Mouse (Mus musculus) thymus, postnatal 4 days (tissue): Measurements from ENCODE around the gene Zdhhc18.

Source experiments
- DNase-seq: peaks from one replicate; pipeline ENCODE4 v3.0.0; 2021

Zdhhc18 gene

DNA sequence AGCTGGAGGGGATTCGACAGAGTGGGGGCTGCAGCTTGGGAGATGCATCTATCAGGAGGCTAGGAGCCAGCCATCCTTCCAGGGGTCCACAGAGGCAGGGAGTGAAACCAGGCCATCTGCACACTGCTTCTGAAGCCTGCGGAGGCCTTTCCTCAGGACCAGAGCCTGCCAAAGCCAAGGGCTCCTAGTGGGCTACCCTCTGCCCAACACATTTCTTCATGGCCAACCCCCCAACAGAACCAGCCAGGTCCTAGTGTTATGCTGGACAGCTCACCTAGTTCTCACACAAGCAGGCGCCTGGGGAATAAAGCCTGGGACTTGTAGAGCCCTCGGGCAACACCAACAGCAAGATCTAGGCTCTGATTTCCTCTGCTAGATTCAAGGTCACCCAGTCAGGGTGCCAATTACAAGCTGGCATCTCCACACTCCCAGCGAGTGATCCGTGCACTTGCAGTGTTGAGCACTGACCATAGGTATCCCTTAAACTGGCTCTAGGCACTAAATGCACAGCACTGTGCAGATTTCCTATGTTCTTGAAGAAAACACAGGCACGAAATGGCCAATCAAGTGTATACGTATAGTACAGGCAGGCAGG is 19.5 kb downstream of the Zdhhc18 start:
- no peak for DNase-seq

DNA sequence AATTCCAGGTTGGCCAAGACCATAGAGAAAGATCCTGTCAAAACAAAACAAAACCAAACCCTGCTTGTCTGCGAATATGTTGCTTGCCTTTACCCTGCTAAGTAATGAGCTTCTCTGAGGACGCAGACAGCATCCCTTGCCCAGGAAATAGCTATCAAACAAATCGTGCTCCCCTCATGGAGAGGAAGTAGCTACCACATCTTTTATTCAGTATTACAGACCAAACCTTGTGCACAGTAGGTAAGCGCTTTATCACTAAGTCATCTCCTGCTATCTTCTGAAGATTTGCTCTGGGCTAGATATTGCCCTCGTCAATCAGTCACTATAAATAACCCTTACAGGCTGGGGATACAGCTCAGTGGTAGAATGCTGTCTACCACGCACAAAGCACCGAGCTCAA is 20.8 kb downstream of the Zdhhc18 start:
- DNase-seq, result no peak

DNA sequence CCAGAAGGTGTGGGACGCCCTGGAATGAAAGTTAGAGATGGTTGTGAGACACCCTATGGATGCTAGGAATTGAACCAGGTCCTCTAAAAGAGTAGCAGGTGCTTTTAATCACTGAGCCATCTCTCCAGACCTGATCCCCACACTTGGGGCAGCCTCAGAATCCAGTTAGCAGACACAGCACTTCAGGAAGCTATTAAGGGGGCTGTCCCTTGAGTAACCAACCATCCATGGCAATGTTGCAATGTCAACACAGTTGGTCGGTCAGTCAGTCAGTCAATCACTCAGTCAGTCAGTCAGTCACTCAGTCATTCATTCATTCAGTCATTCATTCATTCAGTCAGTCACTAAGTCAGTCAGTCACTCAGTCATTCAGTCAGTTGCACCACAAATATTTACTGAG is 21.4 kb downstream of the Zdhhc18 start:
- no peak for DNase-seq

DNA sequence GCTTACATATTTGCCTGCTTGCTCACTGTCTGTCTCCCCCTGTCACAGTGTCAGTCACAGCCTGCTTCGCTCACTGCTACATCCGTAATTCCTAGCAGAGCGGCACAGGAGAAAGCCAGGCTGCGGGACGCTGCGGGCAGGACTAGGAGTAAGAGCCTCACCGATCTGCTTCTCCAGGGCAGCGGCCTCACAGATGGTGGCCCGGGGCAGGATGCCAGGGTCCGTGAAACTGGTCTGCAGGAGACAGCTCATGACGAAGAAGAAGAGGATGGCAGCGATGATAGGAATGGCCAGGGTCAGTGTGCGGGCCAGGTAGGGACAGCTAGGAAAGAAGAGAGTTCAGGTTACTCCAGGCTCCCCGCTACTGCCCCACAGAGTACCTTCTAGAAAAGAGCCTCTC is 22.9 kb downstream of the Zdhhc18 start:
- DNase-seq, result no peak

DNA sequence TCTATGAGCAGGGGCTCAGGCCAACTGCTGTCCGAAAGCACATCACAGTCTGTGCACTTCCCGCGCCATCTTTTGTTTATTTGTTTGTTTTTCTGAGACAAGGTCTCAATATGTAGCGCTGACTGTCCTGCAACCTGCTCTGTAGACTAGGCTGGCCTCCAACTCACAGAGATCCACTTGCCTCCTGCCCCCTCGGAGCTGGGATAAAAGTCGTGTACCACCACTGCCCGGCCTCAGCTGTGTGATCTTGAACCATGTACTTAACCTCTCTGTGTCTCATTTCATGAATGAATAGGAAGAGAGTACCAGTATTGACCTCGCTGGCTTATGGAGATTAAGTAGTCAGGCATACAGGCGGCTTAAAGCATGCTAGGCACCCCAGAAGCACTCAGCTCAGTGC is 23.3 kb downstream of the Zdhhc18 start:
- DNase-seq, result no peak

DNA sequence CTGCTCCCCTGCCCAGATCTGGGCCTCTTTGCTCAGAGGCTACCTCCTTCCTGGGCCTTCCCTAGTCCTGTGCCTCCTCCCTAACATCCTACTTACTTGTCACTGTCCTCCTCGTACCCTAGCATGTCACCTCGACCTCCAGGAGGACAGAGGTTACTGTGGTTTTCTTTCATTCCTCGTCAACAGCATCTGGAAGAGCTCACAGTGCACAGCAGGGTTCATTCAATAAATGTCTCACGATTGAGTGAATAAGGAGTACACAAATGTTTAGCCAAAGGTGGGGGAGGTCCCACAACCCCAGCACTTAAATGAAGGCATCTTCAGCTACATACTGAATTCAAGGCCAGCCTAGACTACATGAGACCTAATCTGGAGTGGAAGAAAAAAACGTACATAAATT is 23.7 kb downstream of the Zdhhc18 start:
- no peak for DNase-seq

DNA sequence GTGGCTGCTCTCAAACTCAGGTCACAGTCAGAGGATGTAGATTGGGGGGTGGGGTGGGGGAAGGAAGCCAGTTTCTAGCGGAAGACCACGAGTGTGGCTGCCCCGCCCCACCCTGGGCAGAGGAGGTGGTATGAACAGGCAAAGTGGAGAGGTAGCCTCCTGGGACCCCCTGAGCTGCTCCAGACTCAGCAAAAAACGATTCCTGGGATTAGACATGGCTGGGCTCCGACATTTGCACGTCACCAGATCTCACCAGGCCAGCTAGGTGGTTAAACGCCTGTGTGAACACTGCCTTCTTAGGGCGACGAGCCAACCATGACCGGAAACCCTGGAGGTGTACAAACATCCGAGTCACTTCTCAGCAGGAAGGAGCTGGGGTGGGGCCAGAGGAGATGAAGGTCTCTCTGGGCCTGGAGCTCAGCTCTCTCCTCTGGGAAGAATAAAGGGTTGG is 24.3 kb downstream of the Zdhhc18 start:
- DNase-seq, result peak; percentile 83

DNA sequence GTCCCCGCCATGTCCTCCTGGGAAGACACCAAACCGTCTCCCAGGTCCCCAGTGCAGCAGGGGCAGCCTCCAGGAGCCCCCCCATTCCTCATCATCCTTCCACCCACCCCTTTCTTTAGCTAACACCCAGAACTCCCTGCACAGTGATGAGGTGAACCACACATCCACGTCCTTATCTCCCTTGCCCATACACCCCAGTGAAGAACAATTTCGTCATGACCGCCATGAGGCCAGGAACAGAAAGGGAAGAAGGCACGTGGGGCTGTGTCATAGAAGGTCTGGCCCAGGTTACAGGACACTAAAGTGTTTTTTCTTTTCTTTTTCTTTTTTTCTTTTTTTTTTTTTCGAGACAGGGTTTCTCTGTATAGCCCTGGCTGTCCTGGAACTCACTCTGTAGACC is 25.1 kb downstream of the Zdhhc18 start:
- DNase-seq, result no peak

DNA sequence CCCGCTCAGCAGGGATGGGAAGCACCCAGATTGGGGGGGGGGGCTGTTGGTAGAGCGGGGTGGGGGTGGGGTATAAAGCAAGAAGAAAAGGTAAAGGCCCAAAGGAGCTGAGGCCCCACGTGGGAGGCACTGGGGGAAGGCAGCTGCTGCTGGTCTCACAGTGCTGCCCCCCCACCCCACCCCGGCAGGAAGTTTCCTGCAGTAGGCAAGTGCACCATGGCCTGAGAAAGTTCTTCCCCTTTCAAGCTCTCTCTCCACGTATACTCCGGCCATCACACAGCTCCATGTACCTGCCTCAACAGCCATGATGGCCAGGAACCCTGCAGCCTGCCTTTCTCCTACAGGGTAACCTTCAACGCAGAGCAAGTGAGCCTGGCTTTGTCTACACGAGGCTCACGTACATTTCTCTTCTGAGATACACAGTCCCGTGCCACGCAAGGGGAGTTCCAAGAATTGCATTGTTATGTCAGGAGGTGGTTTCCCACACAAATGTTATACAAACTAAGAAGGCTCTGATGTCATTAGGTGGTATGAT is 27.7 kb downstream of the Zdhhc18 start:
- DNase-seq, result peak; percentile 64

DNA sequence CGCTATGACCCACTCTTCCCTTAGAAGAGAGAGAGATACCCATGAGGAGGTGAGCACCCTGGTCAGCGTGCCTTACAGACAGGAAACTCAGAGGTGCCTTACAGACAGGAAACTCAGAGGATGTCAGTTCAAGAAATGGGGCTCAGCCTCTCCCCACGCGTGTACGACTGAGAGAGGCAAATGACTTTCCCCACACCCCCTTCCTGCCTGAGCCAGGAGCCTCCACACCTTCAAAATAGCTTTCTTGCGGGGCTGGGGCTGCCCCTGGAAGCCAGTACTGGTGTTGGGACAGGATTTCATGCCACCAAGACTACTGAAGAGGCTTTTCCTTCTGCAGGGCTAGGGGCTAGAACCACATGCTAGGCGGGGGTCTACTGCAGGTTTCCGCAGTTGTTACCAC is 29.3 kb downstream of the Zdhhc18 start:
- peak; percentile 49 for DNase-seq

DNA sequence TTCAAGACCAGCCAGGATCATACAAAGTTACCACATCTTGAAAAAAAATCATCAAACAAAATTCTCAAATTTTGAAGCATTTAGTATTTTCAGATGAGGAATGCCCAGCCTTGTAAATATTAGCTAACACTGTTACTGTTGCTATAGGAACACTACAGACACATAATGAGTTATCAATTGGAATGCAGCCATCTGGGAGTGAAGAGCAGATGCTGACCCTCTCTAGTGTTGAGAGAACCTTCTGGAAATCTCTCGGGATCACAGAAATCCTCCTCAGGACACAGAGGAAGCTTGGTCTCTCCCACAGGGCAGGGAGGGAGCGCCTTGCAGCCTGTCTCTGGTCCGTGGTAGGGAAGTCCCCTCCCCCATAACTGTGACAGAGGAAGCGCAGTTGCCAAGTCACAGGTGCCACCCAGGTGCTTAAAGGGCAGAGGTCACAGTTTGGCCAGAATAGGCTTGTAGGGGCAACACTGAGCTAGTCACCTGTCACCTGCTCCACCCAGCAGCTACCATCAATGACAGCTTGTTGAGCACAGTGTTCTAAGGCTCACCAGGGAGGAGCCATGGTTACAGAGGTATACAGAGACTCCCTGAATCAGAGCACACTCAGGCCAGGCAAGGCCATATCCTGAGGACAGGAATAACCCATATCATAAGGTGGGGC is 30.3 kb downstream of the Zdhhc18 start:
- DNase-seq, result no peak

DNA sequence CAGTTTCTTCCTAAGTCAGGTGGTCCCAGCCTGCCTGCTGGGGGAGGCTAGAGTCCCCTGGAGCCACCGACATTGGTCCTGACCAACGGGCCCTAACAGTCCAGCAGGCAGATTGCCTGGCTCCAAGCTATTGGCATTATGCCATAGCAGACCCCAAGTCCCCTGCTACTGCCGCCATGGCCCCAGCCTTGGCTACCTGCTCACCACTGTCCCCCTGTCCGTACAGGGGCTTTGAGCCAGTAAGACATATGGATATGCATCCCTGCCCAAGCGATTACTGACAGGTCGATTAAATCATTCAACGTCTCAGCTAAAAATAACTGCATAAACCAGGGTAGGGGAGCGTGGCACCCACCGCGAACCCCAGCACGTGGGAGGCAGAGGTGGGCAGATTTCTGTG is 32.0 kb downstream of the Zdhhc18 start:
- DNase-seq, result no peak

DNA sequence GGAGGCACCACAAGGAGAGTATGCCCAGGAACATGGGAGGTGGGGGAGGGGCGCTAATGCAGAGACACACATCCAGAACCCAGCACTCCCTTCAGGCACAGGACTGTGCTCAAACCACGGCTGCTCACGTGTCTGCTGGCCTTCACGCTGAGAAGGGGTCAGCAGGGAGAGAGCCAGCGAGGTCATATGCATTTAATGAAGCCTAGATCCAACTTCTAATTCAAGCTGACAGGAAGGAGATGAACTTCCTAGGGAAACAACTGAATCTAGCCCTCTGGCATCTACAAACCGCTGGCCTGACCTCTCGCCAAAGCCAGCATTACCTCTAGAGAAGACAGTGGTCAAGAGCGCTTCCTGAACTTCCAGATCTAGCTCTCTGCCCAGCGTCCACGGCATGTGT is 34.5 kb downstream of the Zdhhc18 start:
- no peak for DNase-seq

DNA sequence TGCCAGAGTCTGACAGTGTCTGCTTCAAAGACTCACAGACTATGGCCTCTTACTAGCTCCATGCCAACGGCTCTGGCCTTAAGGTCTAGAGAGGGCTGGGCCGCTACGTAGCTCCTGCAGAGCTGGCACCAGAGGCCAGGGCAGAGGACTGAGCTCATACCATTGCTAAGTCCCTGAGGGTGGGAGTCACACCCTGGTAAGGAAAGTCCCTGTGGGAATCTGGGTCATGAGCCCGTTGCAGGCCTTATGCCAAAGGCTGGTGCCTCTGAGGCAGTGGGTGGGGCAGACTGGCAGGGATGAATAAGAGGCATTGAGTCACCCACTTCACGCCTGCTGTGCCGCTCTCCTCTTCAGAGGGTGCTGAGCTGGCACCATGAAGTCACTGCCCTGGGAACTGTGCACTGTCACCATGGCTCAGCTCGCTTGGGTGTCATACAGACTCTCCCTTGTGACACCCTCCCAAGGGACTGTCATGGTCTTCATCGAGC is 35.6 kb downstream of the Zdhhc18 start:
- no peak for DNase-seq

DNA sequence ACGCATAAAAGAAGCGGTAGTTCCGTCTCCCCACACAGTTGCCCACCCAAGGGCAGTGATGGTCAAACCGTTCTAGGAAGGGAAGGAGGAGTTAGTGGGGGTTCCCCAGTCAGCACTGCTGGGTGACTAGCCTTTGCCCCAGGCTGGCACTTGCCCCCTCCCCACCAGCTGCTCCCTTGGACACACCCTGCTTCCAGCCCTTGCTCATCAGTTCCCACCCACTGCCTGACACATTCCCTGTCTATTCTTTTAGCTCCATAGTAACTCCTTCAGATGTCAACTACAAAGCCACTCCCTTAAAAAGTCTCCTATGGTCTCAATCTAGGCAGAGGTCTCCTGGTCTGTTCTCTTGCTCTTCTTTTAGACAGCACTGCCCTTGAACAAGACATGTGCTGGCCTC is 36.1 kb downstream of the Zdhhc18 start:
- no peak for DNase-seq

DNA sequence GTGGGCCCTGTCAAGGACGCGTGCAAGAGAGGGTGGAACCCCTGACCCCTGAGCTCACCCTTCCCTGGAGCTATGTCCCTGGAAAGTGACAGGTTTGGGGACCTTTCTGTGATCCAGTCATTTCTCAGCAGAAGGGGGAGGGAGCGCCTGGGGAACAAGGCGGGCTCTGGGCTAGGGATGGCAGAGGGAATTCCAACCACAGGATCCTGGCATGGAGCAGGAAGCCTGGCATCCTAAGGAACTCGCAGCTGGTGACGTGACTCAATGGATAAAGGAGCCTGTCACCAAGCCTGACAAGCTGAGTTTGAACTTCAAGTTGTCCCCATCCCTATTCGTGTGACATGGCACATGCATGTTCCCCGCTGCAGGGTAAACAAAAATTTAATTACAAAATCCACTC is 36.9 kb downstream of the Zdhhc18 start:
- no peak for DNase-seq

DNA sequence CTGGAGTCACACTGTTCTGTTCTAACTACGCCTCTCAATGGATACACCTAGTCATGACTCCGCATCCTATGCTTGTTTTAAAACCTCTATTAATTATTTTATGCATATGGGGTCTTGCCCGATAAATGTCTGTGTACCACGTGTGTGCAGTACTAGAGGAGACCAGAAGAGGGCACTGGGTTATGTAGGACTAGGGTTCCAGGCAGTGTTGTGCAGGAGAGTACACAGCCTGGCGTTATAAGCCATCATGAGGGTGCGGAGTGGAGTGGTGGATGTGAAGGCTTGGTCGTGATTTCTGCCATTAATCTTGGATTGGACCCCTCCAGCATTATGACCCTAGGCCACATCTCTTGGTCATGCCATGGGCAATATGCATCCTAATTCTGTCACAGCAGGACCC is 37.5 kb downstream of the Zdhhc18 start:
- DNase-seq, result no peak

DNA sequence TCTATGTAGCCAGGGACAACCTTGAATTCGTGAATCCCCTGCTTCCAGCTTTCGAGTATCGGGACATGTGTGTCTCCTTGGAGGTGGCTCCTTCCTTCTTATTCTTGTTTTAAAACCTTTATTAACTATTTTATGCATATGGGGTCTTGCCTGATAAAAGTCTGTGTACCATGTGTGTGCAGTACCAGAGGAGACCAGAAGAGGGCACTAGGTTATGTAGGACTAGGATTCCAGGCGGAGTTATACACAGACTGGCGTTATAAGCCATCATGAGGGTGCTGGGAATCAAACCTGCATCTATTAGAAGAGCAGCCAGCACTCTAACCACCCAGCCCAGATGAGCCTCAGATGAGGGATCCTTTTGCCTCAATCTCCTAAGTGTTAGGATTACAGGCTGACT is 38.1 kb downstream of the Zdhhc18 start:
- peak; percentile 47 for DNase-seq

DNA sequence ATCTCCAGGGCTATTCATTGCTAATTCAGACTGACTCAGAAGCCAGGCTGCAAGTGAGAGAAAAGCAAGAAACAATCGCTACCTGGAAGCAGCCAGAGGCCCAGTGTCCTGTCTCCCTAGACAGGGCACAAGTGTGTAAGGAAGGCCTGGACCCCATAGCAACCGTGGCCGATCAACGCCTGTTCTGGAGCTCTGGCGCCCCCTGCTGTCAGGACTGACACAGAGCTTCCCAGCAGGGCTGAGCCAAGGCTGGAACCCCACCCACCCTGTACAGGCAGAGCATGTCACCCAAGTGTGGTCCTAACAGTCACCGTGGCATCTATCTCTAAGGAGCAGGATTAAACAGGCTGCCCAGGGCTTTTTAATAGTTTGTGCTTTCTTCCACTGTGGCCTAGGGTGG is 40.2 kb downstream of the Zdhhc18 start:
- peak; percentile 95 for DNase-seq

DNA sequence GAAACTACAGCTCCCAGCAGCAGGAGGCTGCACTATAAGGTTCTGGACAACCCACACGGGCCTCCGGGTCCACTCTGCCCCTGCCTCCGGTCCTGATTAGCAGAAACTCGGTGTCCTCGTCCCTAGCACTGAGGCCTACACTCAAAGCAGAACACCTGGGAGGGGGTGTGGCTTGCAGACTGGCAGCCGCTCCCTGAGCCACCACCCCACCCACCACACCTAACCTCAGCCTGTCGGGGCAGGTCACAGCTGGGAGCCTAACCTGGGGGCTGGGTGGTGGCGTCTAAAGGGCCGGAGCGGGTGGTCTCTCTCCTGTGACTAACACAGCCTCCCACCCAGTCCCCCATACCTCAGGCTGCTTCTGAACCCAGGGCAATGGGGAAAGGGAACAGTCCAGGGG is 42.7 kb downstream of the Zdhhc18 start:
- no peak for DNase-seq

DNA sequence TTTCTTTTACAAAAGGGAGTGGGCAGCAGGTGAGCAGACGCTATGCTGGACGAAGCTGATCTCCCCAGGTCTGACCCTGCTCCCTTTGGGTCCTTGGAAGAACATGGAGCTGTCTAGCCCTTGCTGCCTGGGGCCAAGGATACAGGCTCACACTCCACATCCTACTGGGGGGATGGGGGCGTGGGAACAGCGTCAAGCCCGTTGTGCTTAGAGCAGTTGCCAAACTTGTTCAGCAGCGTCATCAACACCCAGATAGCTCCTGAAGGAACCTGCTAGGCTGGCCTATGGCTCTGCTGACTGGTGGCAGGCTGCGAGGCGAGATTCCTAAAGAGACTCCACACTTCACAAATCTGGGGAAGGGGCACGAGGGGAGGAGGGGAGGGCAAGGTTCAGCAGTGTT is 44.6 kb downstream of the Zdhhc18 start:
- peak; percentile 6 for DNase-seq

DNA sequence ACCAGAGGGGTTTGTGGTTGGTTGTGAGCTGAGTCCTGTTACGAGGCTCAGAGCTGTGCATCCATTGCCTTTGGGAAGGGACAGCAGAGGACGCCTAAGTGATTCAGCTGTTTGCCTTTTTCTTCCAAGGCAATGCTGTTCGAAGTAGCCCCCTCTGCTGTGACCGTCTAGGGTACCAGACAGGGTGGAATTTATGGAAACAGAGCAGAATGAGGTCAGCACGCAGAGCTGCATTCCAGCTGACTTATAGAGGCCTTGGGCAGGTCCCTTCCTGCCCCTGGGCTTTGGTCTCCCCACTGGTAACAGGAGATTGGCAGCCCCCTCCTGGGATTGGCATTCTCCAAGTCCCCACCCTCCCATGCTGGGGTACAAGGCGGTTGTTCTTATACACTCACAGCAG is 45.1 kb downstream of the Zdhhc18 start:
- DNase-seq, result no peak

DNA sequence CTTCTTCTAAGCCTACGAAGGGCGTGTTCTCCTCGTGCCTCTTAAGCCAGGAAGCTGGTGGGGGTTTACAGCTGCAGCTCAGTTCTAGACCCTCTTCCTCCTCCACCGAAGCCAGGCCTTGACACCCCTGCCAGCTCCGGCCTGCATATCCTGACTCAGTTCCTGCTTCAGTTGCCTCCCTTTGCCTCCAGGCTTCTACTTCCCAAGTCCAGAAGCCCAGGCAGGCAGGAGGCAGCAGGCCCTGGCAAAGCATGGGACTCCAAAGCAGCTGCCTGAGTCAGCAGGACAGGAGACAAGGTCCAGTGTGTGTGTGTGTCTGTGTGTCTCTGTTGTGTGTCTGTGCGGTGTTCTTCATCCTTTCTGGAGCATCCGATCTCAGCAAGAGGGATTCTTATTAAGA is 45.8 kb downstream of the Zdhhc18 start:
- DNase-seq, result no peak

DNA sequence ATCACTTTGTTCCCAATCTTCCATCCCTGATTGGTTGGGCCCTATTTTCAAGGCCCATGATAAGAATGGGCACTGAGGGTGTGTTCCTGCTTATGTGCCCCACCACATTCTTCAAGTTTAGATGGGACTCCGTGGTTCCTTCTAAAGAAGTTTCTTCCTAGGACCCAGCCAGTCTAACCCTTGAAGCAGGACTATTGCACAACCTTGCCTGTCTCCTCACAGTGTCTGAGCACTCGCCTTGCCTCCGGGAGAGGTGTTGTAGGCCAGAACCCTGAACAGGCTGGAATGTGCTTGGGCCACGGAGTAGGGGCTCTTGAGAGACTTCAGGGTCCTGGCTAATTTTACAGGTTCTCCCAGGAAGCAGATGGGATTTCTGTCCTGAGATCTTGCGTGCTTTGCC is 46.9 kb downstream of the Zdhhc18 start:
- no peak for DNase-seq

DNA sequence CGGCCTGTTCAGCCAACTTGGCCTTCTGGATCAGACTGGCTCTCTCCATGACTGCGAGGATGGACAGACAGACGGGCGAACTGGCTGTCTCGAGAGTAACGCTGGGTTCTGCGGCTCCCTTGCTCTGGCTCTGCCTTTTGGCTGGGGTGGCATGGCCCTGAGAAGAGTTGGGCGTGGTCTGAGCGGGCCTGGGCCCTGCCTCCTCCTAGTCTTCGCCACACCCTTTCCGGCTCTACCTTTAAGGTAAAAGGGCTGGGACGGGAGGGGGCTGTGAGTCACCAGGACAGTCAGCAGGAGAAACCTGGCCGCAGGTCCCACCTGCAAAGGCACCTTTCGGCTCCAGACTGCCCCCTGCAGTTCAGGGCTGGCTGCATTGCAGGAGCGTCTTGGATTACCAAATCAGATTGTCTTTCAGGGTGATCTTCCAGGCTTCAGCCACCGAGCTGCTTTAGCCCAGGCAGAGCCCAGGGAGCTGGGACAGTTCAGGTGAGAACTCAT is 48.2 kb downstream of the Zdhhc18 start, which contains the start of gene Sfn:
Gene Sfn (minus strand): TSS at position 448 of the 498 bp plus-strand sequence.
- peak; percentile 85 for DNase-seq
